Mouse (Mus musculus) right cerebral cortex, postnatal 36 days (tissue): ENCODE results near the gene Epop.

Experiments used
- DNase-seq, 2 experiments: peaks; one replicate each; pipeline ENCODE4 v3.0.0; 2022; ENCODE audit warnings: low spot score in 2 of 2, mixed read lengths in 1 of 2

Epop gene

DNA sequence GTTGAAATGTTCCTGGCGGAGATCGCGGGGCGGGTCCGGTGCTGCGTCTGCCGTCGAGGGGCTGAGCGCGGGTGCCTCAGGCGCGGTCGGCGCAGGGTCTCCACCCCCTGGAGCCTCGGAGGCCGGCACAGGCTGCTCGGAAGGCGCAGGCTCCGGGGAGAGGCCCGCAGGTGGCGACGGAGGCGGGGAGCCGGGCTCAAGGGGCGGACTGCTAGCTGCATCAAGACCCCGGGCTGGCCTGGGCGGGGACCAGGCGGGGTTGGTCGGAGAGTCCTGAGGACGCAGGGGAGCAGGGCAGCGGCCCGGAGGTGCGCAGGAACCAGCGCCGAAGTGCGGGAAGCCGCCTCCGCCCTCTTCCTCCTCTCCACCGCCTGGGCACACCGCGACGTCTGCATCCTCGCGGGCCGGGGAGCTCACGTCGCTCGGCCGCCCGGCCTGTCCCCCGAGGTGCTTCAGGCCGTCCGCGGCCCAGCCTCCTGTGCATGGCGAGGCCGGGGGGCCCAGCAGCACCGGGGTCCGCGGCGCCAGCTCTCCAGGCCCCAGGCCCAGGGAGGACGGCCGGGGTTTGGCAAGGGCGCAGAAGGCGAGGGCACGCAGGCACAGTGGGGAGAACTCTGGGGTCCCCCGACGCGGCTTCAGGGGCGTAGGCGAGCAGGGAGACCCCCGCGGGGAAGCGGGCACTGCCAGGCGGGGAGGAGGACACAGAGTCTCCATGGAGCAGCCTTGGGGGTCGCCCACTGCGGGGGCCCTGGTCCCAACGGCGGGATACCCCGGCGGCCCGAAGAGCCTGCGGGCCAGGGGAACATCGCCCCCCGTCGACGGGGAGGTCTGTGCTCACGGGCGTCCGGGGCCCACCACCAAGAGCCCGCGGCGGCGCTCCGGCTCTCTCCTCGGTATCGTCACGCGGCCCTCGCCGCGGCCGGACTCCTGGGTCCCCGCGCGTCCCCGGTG, 659 bp downstream of the Epop start:
- no peak for DNase-seq

DNA sequence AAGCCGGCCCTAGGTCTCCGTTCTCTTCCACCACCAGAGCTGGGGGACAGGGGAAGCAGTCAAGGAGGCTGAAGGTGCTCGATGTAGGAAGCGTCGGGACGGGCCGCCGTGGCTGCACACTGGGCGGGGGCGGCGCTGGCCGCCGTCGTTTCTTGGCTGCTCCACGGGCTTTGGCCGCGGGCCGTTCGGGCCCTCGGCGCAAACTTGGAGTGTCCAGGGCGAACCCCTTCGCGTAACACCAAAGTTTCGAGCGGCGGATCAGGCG, 1.3 kb downstream of the Epop start:
- no peak for DNase-seq

DNA sequence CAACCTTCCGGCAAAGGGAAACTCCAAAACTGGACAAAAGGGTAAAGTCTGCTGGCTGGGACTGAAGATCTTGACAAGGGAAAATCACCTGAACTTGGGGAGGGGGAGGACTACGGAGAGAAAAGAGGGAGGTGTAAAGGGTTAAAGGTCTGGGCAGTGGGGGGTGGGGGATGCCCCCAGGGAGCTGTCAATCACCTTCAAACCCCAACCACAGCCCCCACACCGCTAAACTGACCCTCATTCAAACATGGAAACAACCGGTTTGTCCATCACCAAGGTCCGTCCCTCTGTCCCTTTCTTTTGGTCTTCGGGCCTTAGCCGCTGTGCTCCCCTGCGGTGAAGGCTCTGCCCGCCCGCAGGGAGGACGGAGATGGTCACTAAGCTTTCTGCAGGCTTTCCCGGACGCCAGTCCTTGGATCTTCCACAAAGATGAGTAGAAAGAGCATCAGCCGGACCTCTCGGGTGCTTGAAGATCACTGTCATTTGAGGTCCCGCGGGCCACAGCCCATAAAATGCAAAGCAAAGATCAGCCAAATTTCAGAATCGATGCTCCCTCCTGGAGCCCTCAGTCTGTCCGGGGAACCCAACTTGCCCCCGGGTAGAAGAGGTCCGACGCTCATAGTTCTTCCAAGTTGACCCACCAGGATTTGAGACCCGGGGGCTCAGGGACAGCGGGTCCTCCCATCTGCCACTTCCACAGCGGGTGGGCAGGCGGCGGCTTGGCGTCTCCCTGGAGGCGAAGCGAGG, 1.8 kb downstream of the Epop start:
- no peak for DNase-seq

DNA sequence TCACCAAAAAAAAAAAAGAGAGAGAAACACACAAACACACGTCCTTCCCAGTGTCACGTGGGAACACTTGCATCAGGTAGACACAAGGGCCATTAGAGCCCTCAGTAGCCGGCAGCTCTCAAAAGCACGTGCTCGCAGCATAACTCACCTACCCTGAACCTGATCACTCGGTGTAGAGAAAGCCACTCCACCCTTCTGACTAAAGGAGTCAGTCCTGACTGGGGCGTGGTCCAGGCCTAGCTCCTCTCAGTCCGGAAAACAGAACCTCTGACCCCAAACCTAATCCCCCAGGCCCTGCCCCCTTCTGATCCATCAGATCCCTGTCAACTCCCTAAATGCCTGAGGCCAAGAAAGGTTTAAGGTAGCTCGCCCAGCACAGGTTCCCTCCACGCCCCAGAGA, 2.7 kb downstream of the Epop start:
- DNase-seq, result no peak

DNA sequence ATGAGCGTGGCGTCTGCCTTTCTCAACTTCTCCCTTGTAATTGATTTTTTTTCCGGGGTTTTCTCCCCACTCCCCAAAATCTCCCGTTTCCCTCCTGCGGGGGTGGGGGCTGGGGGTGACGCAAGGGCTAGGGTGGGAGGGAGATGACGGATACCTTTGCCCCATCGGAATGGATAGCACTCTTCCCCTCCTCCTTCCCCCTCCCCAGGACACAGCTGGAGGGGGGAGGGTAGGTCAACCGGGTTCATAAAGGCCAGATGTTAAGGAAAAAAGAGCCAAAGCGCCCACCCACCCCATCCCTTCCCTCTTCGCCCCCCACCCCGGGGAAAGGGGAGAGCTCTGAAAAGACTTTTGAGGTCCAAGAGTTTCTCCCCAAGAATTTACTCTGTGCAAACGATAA, 3.1 kb downstream of the Epop start:
- no peak for DNase-seq

DNA sequence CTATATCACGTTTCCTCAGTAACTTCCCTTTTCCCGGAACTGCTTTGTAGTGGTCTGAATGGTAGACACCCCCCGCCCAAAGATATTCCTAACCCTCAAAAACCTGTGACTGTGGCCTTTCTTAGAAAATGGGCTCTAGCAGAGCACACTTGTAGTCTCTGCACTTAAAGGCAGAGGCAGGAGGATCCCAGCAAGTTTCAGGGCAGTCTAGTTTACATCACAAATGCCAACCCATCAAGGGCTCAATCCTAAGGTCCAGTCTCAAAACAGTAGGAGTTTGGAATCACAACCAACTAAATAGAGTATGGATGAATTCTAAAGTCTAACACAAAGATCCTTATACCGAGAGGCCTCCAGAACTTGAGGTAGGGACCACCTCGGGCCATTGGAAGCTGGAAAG, 4.0 kb downstream of the Epop start:
- no peak for DNase-seq

DNA sequence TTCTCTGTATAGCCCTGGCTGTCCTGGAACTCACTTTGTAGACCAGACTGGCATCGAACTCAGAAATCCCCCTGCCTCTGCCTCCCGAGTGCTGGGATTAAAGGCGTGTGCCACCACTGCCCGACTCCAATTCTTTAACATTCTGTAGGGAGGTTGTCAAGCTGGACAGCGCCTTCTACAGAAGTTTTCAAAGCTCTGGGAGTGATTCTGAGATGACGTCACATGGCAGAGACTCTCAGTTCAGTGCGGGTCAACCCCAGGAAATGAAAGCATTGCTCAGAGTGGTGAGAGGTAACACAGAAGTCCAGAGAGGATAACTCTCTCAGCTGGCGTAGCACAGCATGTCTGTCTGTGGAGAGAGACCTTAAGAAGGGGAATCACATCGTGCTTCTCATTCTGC, 6.3 kb downstream of the Epop start:
- DNase-seq, result no peak

DNA sequence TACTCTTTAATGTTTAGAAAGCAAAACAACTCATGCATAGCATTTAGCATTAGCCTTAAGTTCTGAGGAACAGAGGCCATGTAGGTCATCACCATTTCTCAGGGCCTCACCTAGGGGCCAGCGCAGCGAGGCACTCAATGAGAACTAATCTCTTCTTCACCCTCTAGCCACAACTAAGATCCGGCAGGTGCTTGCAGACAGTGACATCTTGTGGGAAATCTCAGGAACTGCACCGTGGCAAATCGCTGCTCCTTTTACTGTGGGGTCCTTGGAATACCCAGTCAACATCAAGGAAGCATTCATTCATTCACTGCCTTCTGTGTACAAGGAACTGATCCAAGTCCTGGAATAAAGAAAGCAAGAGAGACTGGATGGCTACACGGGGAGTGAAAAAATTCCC, 7.1 kb downstream of the Epop start:
- DNase-seq, result no peak

DNA sequence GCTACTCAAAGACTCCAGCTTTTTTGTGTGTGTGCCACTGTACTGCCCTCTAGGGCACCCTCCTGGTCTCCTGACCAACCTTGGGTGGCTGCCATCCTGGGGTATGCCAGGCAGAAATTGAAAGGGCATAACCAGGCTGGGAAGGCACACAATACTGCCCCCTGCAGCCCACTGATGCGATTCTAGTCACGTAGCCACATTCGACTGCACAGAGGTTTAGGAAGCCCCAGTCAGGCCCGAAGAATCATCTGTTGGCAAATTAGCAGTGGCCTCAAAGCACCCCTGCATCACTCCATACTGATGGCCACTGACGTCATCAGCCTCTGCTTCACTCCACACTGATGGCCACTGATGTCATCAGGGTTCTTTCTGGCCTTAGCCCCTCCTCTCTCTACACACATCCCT, 10.1 kb downstream of the Epop start:
- DNase-seq, result peak; percentile 61 to 67

DNA sequence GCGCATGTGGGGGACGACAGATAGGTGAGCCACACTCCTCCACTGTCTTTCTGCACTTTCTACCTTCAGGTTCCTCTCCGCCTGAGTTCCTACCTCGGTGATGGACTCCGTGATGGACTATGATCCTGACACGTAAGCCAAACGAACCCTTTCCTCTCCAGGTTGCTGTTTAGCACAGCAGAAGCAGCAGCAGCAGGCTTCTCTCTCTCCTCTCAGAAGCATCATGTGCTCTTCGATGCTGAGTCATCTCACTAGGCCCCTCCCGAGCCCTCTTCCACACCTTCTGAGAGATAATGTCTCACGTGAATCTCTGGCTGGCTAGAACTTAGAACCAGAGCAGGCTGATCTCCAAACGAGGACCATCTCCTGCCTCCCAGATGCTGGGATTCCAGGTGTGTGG, 11.1 kb downstream of the Epop start:
- no peak for DNase-seq

DNA sequence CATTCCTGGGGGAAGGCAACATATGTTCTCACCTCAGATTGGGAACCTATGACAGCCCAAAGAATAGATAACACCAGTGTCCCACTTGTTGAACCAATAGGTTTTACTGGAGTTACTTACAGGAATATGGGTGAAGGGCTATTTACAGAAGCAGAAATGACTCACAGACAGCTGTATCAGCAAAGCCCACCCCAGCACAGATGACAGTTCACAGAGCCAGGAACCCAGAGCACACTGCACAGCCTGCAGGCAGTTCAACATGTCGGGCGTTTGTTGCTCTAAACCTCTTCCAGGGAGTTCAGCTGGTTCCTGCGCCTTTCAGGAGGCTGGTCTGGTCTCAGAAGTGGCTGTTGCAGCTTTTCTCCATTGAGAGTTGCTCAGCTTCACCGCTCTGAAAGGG, 14.2 kb downstream of the Epop start:
- no peak for DNase-seq

DNA sequence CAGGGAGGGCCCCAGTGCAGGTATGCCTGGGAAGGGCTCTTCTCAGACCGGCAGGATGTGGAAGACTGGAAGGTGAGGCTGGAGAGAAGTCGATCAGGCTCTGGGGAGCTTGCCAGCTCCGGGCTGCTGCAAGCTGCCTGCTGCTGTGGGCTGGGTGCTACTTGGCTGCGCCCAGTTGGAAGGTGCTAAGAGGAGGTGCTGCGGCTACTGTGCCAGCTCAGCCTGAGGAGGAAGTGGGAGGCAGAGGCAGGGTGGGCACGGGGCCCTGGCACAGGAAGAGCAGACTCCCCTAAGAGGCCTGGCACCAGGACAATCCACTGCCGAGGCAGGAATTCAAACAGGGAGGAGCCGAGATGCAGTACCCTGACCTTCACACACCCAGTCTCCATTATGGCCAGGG, 18.4 kb downstream of the Epop start:
- DNase-seq, result peak; percentile 84 to 88

DNA sequence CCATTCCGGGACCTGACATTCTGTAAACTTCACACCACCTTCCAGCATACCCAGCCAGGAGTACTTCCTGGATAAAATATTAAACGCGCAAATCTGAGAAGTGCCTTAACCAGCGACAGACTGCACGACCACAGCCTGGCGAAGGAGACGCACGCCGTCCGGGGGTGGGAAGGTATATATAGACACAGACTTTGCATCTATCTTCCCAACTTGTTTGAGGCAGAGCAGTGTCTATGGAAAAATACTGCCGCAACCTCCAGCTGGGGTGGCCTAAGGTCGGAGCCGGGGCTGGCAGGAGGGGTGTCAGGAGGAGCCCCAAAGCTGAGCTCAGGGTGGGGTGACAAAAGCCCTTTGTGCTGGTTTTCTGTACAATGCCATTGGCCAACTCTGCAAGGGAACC, 19.8 kb downstream of the Epop start:
- peak; percentile 80 to 87 for DNase-seq

DNA sequence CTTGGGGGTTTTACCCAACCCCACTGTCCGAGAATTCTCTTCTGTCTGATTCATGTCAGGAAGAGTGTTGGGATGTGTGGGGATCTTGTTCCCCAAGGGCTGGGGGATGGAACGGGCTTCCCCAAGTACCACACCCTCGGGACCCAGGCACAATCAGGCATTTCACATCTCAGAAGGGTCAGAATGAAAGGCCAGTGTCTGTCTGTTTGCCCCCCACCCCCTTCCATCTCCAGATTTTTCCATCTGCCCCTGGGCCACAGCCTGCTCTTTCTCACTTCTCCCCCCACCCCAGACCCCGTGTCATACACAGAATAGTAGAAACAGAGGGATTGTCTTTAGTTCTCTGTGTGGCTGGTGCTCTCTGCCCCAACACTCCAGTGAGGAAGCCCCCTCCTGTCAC, 20.6 kb downstream of the Epop start:
- DNase-seq, result no peak

DNA sequence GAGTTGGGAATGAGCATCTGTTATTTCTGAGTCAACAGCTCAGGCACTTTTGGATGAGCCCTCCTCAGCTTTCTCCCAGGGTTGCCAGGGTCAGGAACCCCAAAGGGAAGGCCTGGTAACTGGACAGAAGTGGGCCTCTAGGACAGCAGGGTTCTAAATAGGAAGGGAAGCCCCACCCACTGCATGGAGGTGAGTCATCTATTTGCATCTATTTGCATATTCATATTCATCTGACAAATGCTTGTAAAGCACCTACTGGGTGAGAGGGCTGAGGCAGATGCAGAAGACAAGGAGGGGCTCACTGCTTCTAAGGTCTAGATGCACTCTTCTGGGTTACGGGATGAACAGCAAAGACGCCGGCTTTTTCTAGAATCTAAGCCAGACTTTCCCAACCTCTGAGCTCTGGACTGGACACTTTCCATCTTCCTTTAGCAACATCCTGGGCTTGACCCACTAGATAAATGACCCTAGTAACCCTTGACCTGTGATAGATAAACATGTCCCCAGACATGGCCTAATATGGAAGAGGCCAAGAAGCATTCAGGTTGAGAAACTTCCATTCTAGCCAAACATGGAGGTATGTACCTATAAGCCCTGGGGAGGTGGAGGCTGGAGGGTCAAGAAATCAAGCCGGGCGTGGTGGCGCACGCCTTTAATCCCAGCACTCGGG, 22.3 kb downstream of the Epop start:
- no peak for DNase-seq

DNA sequence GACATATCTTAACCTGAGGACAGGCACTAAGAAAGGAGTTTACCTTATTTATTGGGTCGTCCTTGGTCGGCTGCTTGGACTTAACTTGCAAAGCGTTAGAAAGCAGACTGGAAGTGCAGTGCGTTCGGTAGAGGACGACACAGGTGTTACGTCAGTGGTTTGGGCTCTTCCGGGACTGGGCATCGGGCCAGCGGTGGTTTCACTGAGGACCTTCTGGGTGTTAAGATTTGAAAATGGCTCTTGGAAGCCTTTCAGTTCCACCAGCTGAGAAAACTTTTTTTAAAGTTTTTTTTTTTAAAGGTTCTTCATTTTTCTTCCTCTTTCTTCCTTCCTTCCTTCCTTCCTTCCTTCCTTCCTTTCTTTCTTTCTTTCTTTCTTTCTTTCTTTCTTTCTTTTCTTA, 25.6 kb downstream of the Epop start:
- no peak for DNase-seq

DNA sequence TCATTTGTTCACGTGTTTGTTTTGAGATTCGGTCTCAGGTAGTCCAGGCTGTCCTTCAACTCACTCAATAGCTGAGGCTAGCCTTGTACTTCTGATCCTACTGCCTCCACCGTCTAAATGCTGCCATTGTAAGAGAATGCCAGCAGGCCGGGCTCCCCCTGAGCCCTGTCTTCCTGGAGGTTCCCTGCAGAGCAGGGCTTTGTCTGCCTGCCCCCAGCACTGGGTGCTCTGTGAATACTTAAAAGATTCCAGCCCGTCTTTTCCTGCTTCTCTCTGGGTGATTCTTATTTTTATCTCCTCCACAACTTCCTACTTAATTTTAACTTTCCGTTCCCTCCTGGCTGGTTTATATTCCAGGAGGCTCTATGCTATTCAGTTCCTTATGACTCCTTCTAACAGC, 27.3 kb downstream of the Epop start:
- no peak for DNase-seq

DNA sequence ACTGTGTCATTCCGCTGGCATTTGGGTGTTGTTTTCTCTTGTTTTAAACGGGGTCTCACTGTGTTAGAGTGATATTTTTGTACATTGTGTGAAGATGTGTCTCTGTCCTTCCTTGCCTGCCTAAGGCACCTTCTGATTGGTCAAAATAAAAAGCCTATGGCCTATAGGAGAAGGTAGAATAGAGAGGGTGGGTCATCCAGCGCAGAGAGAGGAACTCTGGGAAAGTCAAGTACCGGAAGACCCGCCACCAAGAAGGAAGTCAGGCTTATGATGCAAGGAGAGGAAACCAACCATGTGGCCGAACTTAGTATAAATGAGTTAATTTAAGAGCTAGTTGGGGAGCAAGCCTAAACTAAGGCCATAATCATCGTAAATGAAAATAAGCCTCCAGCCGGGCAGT, 30.4 kb downstream of the Epop start:
- no peak for DNase-seq

DNA sequence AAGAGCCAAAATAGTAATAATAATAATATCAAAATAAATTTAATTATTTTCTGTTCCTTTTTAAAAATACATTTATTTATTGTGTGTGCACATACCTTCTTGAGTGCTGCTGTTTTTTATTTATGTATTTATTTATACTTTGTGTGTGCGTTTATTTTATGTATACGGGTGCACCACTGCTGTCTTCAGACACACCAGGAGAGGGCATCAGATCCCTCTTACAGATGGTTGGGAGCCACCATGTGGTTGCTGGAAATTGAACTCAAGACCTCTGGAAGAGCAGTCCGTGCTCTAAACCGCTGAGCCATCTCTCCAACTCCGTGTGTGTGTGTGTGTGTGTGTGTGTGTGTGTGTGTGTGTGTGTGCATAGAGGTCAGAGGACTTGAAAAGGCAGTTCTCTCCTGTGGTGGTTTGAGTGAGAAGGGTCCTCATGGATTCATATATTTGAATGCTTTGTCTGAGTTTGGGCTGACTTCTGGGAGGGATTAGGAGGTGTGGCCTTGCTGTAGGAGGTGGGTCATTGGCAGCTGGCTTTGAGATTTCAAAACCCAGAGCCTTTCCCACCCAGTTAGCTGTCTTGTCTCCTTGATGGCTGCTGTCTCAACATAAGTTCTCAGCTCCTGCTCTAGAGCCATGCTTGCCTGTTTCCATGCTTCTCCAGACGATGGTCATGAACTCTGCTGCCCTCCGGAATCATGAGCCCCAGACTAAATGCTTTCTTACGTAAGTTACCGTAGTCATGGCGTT, 31.4 kb downstream of the Epop start:
- no peak for DNase-seq

DNA sequence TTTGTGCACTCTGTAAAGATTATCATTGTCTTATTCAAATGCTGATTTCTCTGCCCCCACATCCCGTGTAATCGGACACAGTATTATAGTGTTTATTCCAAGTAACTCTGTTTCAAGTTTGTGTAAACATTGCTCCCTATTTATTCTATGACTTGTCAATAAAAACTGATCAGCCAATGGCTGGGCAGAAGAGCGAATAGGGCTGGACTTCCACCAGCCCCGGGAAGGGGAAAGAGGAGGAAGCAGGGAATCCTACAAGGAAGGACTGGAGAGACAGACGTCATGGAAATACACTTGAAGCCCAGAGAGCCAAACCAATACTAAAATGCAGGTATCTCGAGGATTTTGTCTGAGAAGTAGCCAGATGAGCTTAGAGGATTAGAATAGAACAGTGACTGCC, 35.4 kb downstream of the Epop start:
- DNase-seq, result no peak

DNA sequence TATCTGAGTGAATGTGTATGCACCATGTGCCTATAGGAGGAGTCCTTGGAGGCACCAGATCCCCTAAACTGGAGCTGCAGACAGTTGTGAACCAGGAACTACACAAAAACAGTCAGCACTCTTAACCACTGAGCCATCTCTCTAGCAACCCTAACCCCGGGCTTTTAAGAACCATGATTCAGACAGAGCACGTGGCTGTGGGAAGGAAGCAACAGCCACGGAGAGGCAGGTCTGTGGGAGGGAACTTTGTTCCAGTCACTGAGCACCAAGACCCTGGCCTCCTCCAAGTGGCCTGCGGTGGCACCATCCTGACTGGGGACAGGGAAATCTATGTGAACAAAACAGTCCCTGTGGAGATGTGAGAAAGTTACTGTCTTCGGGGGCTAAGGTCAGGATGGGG, 37.6 kb downstream of the Epop start:
- DNase-seq, result no peak
